Mouse (Mus musculus) bone marrow, adult 2 months (tissue): ENCODE measurements around the gene Prkar2a. TPM values are rescaled to one million over a fixed set of nuclear protein-coding genes. Genes with fewer than 3 reads are reported as not detected.

Experiments
- H3K27ac ChIP-seq: fragments of 200-500 bp; 2 replicates; pipeline ENCODE4 v1.5.1; 2012; ENCODE audit warnings: low read depth, mild to moderate bottlenecking, control low read depth, inconsistent platforms, low read length; ENCODE audit not compliant: control insufficient read depth, poor library complexity, insufficient read depth
- H3K4me1 ChIP-seq: fragments of 200-500 bp; 2 replicates; pipeline ENCODE4 v1.6.1; 2011; ENCODE audit warnings: low read length; ENCODE audit not compliant: control insufficient read depth, insufficient read depth
- H3K4me3 ChIP-seq: fragments of 200-500 bp; replicated peaks from 2 replicates; pipeline ENCODE3; 2011; ENCODE audit warnings: mild to moderate bottlenecking, low read depth, low read length, control low read depth; ENCODE audit not compliant: control insufficient read depth
- CTCF ChIP-seq: fragments of 200-500 bp; IDR thresholded peaks from 2 replicates; pipeline ENCODE4 v1.5.1; 2011; ENCODE audit warnings: low read length, control low read depth; ENCODE audit not compliant: control insufficient read depth, insufficient read depth
- POLR2A ChIP-seq: fragments of 200-500 bp; IDR thresholded peaks from 2 replicates; pipeline ENCODE4 v1.6.1; 2011; ENCODE audit warnings: low read depth, mild to moderate bottlenecking, control low read depth, low read length, borderline replicate concordance; ENCODE audit not compliant: control insufficient read depth
- WGBS: fragments of 180-500 bp; shearing (Covaris S2); methylation state at CpG from one replicate; pipeline ENCODE4 v1.1.7; 2018; 5-methylcytosine and 5-hydroxymethylcytosine counted together
- polyA plus RNA-seq: library from polyadenylated mRNA; stranded (reverse); fragments of >200 nt; gene quantifications from 2 replicates; pipeline ENCODE4 v1.2.4, GENCODE M21; 2011; ENCODE audit warnings: low replicate concordance; ENCODE audit not compliant: missing spikeins, insufficient read depth, insufficient read length

Prkar2a gene
- polyA plus RNA-seq, 1 experiment: 10.6 TPM

GRCm38 (mm10) chr9:108702476-108702875 lies 13.4 kb downstream of the Prkar2a start:
- H3K27ac ChIP-seq: no peak overlapping the region
- H3K4me1 ChIP-seq: no peaks in the 10 kb centered on the region
- no peak for TF ChIP-seq POLR2A
- no peak for TF ChIP-seq CTCF
- no peak overlapping the region for H3K4me3 ChIP-seq

DNA sequence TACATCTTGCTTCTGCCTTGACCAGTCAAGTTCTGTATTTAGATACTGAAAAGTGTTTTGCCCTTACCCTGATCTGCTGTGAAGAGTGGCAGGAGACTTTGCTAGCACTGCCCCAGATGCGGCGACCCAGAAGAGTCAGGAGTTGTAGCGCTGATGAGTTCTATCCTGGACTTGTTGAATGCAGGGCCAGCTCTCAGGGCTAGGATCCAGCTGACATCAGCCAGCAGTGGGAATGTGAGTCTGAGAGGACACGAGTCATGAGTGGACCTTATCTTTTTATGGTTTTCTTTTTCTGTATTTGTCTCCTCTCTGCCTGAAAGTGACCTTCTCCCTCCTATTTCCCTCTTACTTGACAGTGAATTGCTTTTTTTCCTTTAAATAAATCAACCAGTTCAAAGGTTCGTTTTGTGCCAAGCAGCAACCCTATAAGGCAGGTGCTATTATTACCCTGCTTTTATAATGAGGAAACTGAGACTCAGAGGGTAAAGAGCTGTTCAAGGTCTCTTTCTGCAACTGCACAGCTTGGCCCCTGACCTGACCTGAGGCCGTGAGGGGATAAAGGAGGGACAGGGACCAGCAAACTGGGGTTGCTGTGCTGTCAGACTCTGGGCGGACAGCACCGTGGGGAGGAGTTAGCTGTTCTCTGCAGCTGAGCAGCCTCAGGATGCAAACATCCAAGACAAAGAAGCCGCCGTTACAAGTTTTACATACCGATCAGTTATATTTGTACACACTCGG lies 14.4 kb downstream of the Prkar2a start:
- WGBS: 81% methylated on average over 12 of the region's 12 CpGs
- no peaks in the 10 kb centered on the region for H3K4me1 ChIP-seq
- no peak overlapping the region for H3K4me3 ChIP-seq
- H3K27ac ChIP-seq: no peak overlapping the region
- TF ChIP-seq CTCF (no peak), POLR2A (no peak)

DNA sequence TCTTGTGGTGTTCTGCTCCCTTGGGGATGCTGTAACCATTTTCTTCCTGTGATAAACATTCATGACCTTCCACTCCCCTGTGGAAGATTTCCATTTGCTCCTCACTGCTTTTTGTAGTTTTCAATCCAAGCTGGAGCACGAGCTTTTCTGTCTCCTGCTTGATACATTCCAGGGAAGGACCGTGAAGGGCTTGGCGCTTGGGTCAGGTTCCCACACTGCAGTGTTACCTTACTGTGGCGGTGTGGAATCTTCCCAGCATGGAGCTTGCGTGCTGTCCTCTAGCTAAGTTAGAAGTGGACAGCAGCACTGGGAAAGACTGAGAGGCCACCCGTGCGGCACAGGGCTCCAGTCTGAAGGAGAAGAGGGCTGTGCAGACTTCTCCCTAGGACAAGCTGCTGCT lies 15.5 kb downstream of the Prkar2a start:
- Histone ChIP-seq H3K4me1 (no peaks in the 10 kb centered on the region), H3K27ac (no peak overlapping the region), H3K4me3 (no peak overlapping the region)
- 88% methylated on average over 7 of the region's 7 CpGs for WGBS
- TF ChIP-seq POLR2A: no peak
- no peak for TF ChIP-seq CTCF

DNA sequence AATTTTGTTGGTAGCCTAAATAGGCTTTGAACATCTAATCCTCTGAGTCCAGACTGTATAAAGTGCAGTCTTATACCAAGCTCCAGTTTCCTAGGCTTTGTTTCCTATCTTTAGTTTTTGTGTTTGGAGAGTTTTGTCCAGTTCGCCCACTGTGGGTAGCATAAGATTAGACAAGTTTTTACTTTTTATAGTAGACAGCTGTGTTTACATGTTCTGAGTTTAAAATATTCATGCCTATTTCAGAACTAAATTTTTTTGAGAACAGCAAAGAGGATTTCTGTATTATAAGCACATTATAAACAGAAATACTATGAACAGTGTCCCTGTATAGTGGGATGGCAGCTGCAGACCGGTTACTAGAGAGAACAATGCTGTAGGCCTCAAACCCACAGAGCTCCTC lies 18.1 kb downstream of the Prkar2a start:
- Histone ChIP-seq H3K27ac (no peak overlapping the region), H3K4me3 (no peak overlapping the region), H3K4me1 (no peaks in the 10 kb centered on the region; the same call in 1 of the 2 replicates)
- TF ChIP-seq CTCF (no peak), POLR2A (no peak)
- 88% methylated on average over 2 of the region's 2 CpGs for WGBS

- H3K4me3 ChIP-seq: no peak overlapping the region
- TF ChIP-seq POLR2A: no peak
- TF ChIP-seq CTCF: no peak
- WGBS: 88% methylated on average over 8 of the region's 8 CpGs
- no peaks in the 10 kb centered on the region; the same call in 1 of the 2 replicates for H3K4me1 ChIP-seq
- H3K27ac ChIP-seq: no peak overlapping the region
Measured at GRCm38 (mm10) chr9:108708833-108709232, 19.7 kb downstream of the Prkar2a start.

GRCm38 (mm10) chr9:108710767-108711166 lies 21.7 kb downstream of the Prkar2a start:
- TF ChIP-seq CTCF (no peak), POLR2A (no peak)
- whole genome bisulfite sequencing: 84% methylated on average over 7 of the region's 7 CpGs
- Histone ChIP-seq H3K4me1 (no peaks in the 10 kb centered on the region; the same call in 1 of the 2 replicates), H3K4me3 (no peak overlapping the region), H3K27ac (no peak overlapping the region)

DNA sequence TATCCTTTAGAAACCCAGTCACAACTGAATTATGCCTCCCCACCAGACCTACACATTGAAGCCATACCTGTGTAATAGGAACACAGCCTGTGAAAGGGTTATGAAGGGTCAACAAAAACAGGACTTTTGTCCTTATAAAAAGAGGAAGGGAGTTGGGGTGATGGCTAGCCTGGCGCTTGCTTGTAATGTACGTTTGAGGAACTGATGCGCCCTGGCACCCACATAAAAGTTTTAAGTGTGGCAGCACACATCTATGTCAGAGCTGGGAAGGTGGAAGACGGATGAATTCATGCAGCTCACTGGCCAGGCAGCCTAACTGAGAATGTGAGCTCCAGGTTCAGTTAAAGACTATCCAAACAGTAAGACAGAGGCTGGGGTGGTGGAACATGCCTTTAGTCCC lies 27.1 kb downstream of the Prkar2a start:
- no peak overlapping the region for H3K4me3 ChIP-seq
- TF ChIP-seq CTCF: no peak
- TF ChIP-seq POLR2A: no peak
- WGBS: 27% methylated on average over 4 of the region's 4 CpGs
- H3K27ac ChIP-seq: no peak overlapping the region
- H3K4me1 ChIP-seq: peaks cover 2% of the 10 kb centered on the region; the same call in 1 of the 2 replicates

- no peaks in the 10 kb centered on the region for H3K4me1 ChIP-seq
- TF ChIP-seq CTCF (no peak), POLR2A (no peak)
- no peak overlapping the region for H3K4me3 ChIP-seq
- no peak overlapping the region for H3K27ac ChIP-seq
- 82% methylated on average over 2 of the region's 2 CpGs for WGBS
Measured at GRCm38 (mm10) chr9:108723751-108724150, 34.6 kb downstream of the Prkar2a start.
